Mouse (Mus musculus): ENCODE results near the gene Smc2.

DNA sequence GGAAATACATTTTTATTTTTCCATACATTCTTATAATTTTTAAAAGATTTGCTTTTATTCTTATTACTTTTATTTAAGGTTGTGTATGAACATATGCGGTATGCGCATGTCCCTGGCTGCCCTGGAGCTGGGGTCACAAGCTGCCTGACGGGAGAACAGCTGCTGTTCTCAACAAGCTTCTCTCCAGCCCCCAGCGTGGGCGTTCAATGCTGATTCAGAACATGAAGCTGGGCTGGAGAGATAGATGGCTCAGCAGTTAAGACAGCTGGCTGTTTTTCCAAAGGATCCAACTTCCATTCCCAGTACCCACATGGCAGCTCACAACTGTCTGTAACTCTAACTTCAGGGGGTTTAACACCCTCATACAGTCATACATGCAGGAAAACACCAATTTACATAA is 22.3 kb downstream of the Smc2 start:
- TF ChIP-seq POLR2A (IDR thresholded peaks at IDR 0.05; ENCODE audit: insufficient read length, low read depth) (no peak), E2F4 (IDR thresholded peaks at IDR 0.05; ENCODE audit: insufficient read depth) (no peak), TCF3 (IDR thresholded peaks at IDR 0.05; ENCODE audit: insufficient read length, low read depth) (no peak), CEBPB (IDR thresholded peaks at IDR 0.05; ENCODE audit: insufficient read depth, poor library complexity, severe bottlenecking) (no peak), POLR2AphosphoS2 (IDR thresholded peaks at IDR 0.05; ENCODE audit: insufficient read length, low read depth) (no peak), USF1 (IDR thresholded peaks at IDR 0.05; ENCODE audit: low read depth) (no peak), MAX (IDR thresholded peaks at IDR 0.05; ENCODE audit: low read depth) (no peak), MYOG (IDR thresholded peaks at IDR 0.05; ENCODE audit: control insufficient read depth in 1 of 3, insufficient read depth in 1 of 3, insufficient read length in 2 of 3, low read depth in 2 of 3) (peak in 2 of 3 experiments; percentile 47 to 87), SRF (IDR thresholded peaks at IDR 0.05; ENCODE audit: control insufficient read depth, insufficient read length, low read depth) (no peak)

All from myocyte (in vitro differentiated cells).